In the genomic region with DNA sequence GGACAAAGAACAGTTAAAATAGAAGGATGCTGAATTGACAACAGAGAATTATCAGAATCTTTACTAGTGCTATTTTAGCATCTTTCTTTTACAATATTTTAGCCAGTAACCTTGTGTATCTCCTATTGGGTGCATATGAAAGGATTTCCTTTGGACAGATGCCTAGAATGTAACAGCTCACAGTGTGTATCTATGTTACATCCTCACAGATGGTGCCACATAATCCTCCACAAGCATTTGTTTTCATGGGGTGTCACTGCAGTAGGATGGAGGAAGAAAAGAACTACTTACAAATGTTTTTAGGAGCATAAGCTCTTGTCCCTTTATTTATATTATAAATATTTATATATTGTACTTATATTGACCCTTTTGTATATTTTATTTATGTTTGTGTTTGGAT, we compare ENCODE assay signal across 21 mouse cellular contexts.
DNase-seq lines count a peak whose midpoint lies in the region; ATAC-seq and TF ChIP-seq lines count a peak whose summit lies in the region.
"Had no signal": no experiment of that assay in that cellular context is flagged by ENCODE, and none has a peak within 500 bp of the region (broad histone marks: within the 10 kb centered on the region; RNA-seq: fewer than 3 reads in every experiment).

No protein-coding gene starts in this region.

- TF ChIP-seq CTCF in forebrain, postnatal 0 days (IDR thresholded peaks at IDR 0.05; ENCODE audit: low read depth), result no peak

- no peaks in the 10 kb centered on the region for H3K36me3 ChIP-seq in lung, embryonic 15.5 days
- no peaks in the 10 kb centered on the region for H3K36me3 ChIP-seq in forebrain, postnatal 0 days (ENCODE audit: insufficient read depth)
- H3K36me3 ChIP-seq: embryonic facial prominence, embryonic 13.5 days; heart, embryonic 10.5 days; hindbrain, embryonic 12.5 days; intestine, embryonic 15.5 days had no signal

- DNase-seq in cerebellum, postnatal 25 days, result no peak
- DNase-seq in frontal cortex, postnatal 25 days (ENCODE audit: low spot score in 2 of 2), result no peak
- DNase-seq in lung, postnatal 10 days, result no peak
- peak; percentile 34 for DNase-seq in forebrain, postnatal 0 days
- DNase-seq in adrenal gland, adult (ENCODE audit: inconsistent age in 2 of 2, low spot score in 1 of 2), result no peak
- DNase-seq: adrenal gland, postnatal 10 days; heart, postnatal 10 days; kidney, postnatal 36 days; right cerebral cortex, adult 18-20 months had no signal

- H3K9me3 ChIP-seq in lung, embryonic 15.5 days, result no peaks in the 10 kb centered on the region
- H3K9me3 ChIP-seq in forebrain, postnatal 0 days (ENCODE audit: low read length), result no peaks in the 10 kb centered on the region
- H3K9me3 ChIP-seq: embryonic facial prominence, embryonic 13.5 days; heart, embryonic 10.5 days; hindbrain, embryonic 12.5 days; intestine, embryonic 15.5 days had no signal

- H3K4me1 ChIP-seq in lung, embryonic 15.5 days, result no peaks in the 10 kb centered on the region
- H3K4me1 ChIP-seq in forebrain, postnatal 0 days (ENCODE audit: insufficient read depth), result no peaks in the 10 kb centered on the region
- H3K4me1 ChIP-seq: embryonic facial prominence, embryonic 13.5 days; heart, embryonic 10.5 days; intestine, embryonic 15.5 days had no signal

- H3K4me3 ChIP-seq in lung, embryonic 15.5 days, result no peak overlapping the region
- H3K4me3 ChIP-seq in forebrain, postnatal 0 days (ENCODE audit: low read depth, low read length), result no peak overlapping the region
- H3K4me3 ChIP-seq: embryonic facial prominence, embryonic 13.5 days; heart, embryonic 10.5 days; hindbrain, embryonic 12.5 days; intestine, embryonic 15.5 days had no signal

- peak; percentile 91 for ATAC-seq in cerebellum, adult (ENCODE audit: insufficient number of reproducible peaks, low FRiP score, low TSS enrichment)
- ATAC-seq in frontal cortex, adult (ENCODE audit: low TSS enrichment), result peak; percentile 98
- ATAC-seq in lung, embryonic 15.5 days (ENCODE audit: borderline replicate concordance, extremely low read depth, low FRiP score, low TSS enrichment), result peak; percentile 69; the same call in 1 of the 2 replicates
- peak; percentile 94 for ATAC-seq in forebrain, postnatal 0 days
- ATAC-seq: intestine, embryonic 15.5 days; lung, postnatal 0 days; midbrain, embryonic 16.5 days; Patski had no signal

- no peaks in the 10 kb centered on the region for H3K27me3 ChIP-seq in lung, embryonic 15.5 days
- H3K27me3 ChIP-seq in forebrain, postnatal 0 days (ENCODE audit: insufficient read depth, low read length), result no peaks in the 10 kb centered on the region
- H3K27me3 ChIP-seq: embryonic facial prominence, embryonic 13.5 days; hindbrain, embryonic 12.5 days; intestine, embryonic 15.5 days had no signal

- H3K9ac ChIP-seq in lung, embryonic 15.5 days, result no peak overlapping the region
- H3K9ac ChIP-seq in forebrain, postnatal 0 days, result no peak overlapping the region
- H3K9ac ChIP-seq: embryonic facial prominence, embryonic 13.5 days; hindbrain, embryonic 12.5 days; intestine, embryonic 15.5 days; liver, embryonic 14.5 days had no signal

- no peak overlapping the region for H3K4me2 ChIP-seq in lung, embryonic 15.5 days
- H3K4me2 ChIP-seq in forebrain, postnatal 0 days (ENCODE audit: low read depth), result no peak overlapping the region
- H3K4me2 ChIP-seq: embryonic facial prominence, embryonic 13.5 days; hindbrain, embryonic 12.5 days; intestine, embryonic 15.5 days had no signal

- H3K27ac ChIP-seq in lung, embryonic 15.5 days, result no peak overlapping the region
- 0 out of 2 replicates have a peak overlapping the region, but pooled peaks have one; percentile 15 for H3K27ac ChIP-seq in forebrain, postnatal 0 days (ENCODE audit: low read depth, low read length)
- H3K27ac ChIP-seq: embryonic facial prominence, embryonic 13.5 days; heart, embryonic 10.5 days; hindbrain, embryonic 12.5 days; intestine, embryonic 15.5 days; liver, embryonic 14.5 days; stomach, postnatal 0 days had no signal
